Mouse (Mus musculus) adrenal gland, postnatal 25 days (tissue): ENCODE data around the gene Derl3. TPM values are rescaled to one million over a fixed set of nuclear protein-coding genes. Genes with fewer than 3 reads are reported as not detected.

Source experiments
- DNase-seq: peaks from one replicate; pipeline ENCODE4 v3.0.0; 2021; ENCODE audit warnings: mixed read lengths
- total RNA-seq: library from RNA; stranded (reverse); gene quantifications from 2 replicates; pipeline ENCODE4 v1.2.3, GENCODE M21; 2021

The Derl3 gene
- total RNA-seq, 1 experiment from 2014 or later = 1.5 TPM

DNA sequence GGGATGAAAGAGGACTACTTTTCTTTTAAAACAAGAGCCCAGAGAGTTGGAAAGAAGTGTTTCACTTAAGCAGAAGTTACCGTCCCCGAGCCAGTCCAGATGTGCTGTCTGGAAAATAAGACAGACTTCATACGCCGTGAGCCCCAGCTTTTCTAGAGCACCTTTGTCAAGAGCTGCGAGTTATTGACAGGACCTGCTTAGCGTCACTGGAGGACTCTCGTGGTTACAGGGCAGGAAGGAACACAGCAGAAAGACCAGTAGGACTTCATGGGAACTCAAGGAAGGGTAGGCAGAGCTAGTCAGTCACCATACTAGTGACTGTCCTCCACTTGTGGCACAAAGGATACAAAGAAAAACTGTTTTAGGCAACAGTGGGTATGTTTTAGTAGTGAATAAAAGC is 22.3 kb downstream of the Derl3 start:
- DNase-seq = no peak

DNA sequence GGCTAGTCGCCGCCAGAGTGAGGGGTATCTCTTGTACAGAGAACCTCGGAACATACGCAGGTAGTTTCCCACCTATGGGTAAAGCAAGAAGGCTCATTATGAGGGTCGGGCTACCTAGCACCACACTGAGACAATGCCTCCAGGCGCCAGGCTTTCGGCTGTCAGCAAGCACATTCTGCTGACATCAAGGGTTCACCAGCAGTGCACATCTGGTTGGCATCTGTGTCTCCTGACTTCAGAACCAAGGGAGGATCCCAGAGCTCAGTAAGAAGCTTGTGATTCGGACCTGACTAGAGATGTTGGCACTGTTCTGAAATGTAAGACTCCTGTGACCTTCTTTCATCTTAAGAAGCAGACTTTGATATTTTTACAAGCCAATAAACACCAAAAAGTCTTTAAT is 23.6 kb downstream of the Derl3 start:
- no peak for DNase-seq

DNA sequence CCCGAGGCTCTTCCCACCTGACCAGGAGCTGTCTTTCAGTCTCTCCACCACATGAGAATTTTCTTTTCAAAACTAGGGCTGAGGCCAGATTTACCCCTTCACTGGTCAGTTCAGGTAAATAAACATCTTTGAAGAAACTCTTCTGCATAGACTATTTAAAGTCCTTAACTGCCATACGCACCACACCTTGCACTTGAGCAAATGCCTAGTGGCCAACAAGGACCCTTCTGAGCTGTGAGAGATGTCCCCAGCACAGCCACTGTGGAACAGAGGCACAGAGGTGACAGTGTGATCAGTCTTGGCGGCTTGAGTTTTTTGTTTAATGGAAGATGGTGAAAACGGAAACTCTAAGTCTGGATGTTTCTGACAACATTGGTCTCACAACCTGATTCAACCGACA is 25.8 kb downstream of the Derl3 start:
- DNase-seq = no peak

DNA sequence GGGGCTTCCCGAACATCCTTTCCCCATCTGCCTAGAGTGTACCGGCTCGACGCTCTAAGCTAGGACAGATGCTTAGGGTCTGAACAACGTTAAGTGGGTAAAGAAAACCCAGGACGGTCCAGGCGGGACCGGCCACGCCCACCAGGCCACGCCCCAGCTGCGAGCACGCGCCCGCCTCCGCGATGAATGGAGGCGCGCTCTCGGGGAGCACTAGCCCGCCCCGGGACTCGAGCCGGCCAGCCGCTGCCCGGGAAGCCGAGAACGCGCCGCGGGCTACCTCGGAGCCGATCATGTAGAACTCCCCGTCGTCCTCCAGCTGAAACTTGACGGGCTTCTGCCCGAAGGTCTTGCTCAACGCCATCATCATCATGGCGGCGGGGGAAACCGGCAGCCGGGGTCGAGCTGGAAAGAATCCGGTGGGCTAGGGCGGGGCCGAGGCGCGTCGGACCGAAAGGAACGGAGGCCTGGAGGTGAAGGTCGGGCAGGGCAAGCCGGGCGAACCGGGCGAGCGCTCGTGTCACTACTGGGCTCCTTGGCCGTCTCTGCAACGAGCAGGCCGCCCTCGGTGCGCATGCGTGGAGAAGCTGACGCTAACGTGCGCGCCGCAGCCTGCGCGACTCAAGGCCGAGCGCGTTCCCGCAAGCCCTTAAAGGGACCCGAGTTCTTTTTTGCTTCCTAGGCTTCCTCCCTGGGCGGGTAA is 28.0 kb downstream of the Derl3 start, which contains the start of gene Smarcb1:
Gene Smarcb1 (minus strand): TSS at position 592 of the 700 bp plus-strand sequence.
- peak; percentile 95 for DNase-seq

DNA sequence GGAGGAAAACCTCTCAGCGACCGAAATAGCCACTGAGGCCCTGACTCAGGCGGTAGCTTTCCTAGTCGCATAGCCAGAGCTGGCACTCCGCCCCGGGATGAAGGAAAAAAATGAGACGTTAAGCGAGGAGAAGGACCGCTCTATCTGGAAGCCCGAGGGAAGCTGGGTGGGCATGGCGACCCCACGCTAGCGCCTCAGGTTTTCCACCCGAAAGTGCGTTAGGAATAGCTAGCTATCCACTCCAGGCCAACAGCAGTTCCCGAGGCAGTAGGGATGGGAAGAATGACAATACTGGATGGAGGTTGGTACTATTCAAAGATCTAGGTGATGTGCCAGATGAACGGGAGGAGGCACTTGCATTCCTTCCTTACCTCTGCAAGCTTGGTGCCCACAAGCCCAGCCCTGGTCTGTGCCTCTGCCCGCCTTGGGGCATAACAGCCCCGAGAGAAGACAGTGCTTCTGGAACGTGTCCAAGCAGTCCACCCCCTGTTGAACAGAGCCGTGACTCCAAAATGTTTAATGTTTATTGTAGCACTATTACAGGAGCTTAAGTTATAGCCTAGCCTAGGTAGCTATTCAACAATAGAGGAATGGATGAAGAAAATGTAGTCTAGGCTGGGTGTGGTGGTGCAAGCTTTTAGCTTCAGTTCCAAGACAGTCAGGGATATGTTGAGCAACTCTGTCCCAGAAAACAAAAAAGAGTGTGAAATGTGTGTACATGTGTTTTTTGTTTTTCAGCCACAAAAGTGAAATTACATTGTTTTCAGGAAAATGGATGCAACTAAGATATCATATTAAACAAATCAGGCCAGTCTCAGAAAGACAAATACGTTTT is 28.7 kb downstream of the Derl3 start:
- no peak for DNase-seq

DNA sequence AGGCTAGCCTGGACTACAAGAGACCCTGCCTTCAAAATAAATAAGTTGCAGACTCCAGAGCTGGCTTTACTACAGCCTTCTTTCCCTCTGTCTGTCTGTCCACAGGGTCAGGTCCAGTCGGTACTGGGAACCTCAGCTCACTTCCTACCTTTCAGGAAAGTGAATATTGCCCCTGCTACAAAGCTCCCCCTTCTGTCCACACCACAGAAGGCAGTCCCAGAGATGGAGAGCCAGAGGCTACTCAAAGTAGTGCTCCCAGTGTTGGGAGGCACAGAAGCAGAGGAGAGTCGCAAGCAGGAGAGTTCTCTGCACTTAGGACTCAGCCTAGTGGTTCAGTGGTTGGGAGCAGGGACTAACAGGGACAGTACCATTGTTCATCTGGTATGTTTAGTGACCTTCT is 31.1 kb downstream of the Derl3 start:
- DNase-seq = no peak

DNA sequence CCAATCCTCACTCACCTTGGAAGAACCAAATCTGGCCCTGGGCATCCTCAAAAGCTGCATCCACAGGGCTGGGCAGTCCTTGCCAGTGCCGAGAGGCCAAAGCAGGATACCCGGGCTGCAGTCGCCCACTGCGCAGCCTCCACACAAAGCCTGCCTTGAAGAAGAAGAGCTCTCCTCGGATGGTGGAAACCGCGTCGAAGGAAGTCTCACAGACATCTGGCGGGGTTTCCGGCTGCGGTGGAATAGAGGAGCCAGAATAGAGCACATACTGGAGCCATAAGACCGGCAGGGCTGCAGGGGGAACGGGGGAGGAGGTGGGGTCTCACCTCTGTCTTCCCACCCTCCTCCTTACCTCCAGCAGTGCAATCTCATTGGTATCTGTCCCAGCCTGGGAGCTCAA is 33.2 kb downstream of the Derl3 start:
- no peak for DNase-seq

DNA sequence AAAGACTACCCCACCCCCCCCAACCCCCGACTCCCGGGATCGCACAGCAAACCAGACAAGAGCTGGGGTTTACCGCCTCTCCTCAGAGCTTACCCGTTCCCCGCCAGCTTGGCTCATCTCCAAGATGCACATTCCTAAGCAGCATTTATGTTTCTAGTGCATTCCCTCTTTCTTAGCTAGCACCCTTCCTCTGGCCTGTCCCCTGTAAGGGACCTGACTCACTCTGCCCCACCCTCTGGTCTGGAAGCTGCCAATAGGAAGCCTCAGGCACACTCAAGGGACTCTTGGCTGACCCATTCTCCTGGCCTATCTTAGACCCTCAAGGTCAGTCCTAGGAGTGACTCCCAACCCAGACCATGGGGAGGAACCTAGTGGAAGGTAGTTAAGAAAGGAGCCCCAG is 37.1 kb downstream of the Derl3 start:
- no peak for DNase-seq

DNA sequence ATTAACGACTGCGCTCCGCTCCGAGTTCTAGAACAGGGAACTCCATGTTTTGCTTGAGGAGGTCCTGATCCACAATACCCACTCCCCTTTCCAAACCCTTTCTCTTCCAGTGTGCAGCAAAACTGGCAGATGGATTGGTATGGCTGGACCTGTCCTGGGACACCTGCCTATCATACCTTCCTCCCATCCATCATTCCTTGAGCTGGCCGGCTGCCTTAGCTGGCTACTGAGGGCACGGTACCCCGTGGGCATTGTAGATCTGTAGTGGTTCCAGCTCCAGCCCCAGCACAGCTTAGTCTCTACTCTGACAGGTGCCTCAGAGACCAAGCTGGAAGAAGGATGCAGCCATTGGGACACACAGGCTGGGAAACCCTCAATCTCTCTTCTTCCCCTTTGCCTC is 38.1 kb downstream of the Derl3 start:
- DNase-seq = no peak

DNA sequence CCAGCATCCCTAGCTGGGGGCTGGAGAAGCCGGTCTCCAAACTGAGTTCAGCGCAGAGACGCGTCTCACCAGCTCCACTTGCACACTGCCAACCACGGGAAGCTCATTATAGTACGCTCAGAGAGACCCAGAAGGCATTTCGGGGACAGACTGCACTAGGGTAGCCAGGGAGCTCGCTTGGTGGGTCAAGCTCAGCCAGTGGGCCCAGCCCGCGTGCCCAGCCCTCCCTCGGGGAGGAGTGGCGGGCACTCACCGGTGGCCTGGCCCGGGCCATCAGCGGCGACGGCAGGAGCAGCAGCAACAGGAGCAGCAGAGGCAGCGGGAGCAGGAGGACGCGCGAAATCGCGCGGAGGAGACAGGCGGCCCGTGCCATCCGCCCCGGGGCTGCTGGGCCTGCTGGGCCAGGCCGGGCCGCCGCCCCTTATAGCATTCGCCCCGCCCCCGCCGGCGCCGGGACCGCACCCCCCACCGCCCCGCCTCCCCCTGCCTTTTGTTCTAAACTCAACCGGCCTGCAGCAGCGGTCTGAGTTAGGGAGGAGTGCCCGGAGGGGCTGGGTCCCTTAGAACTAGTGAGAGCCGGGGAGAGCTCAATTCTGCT is 39.0 kb downstream of the Derl3 start:
- DNase-seq = peak; percentile 78

DNA sequence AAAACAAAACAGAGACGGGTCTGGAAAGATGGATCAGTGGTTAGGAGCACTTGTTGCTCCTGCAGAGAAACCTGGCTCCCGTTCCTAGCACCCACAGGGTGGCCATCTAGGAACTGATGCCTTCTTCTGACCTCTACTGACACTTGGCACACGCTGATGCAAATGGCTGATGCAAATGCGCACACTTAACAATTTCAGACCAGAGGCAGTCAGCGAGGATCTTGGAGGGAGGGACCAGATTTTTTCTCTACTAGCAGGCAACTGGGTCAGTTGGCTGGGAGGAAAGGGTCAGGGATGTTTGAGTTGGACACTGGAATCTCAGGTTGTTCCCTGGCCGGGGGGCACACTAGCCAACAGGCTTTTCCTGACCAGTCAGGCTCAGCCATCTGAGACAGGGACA is 39.7 kb downstream of the Derl3 start, which contains the start of gene Chchd10:
Gene Chchd10 (plus strand): TSS at position 240 of the 400 bp plus-strand sequence.
- no peak for DNase-seq

DNA sequence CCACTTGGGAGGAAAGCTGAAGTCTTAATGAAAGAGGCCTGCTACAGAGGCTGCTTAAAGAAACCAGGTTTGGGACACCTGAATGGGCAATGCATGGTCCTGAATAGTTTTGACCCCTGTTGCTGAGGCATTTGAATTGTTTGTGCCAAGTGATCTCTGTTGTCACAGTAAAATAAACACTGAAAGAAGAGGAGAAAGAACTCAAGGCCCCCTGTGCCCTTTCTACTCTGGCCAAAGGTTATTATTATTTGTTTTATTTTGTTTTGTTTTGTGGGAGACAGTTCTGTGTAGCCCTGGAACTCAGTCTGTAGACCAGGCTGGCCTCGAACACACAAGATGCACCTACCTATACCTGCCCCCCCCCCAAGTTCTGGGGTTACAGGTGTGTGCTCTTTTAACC is 41.8 kb downstream of the Derl3 start:
- DNase-seq = no peak

DNA sequence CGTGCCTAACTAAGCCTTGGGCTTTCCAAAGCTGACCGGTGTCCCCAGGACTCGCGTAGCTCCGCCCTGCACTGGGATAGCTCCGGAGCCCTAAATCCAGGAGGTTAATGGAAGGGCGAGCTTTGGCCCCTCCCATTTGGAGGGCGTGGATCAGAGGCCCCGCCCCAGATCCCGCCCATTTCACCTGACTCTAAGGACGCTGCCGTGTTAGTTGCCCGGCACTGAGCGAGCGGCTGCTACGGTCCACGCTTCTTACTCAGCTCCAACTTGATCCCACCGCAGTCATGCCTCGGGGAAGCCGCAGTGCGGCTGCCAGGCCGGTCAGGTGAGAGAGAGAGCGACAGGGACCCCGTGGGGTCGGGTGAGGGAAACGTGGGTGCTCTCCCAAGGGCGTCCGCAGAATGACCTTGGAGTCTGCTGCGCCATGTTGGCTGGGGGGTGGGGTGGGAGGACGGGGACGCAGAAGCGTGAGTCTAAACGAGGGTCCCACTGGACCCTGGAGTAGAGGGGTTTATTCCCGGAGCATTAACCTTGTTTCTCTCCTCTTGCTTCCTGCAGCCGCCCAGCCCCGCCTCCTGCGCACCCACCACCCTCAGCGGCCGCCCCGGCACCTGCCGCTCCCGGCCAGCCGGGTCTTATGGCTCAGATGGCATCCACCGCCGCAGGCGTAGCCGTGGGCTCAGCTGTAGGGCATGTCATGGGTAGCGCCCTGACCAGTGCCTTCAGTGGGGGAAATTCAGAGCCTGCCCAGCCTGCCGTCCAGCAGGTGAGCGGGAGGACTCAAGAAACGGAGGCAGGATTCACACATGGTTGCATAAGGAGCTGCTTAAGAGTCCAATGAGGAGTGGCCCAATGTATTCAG is 42.7 kb downstream of the Derl3 start, which contains the start of gene Mmp11:
Gene Mmp11 (minus strand): TSS at position 817 of the 862 bp plus-strand sequence.
- DNase-seq = peak; percentile 84

DNA sequence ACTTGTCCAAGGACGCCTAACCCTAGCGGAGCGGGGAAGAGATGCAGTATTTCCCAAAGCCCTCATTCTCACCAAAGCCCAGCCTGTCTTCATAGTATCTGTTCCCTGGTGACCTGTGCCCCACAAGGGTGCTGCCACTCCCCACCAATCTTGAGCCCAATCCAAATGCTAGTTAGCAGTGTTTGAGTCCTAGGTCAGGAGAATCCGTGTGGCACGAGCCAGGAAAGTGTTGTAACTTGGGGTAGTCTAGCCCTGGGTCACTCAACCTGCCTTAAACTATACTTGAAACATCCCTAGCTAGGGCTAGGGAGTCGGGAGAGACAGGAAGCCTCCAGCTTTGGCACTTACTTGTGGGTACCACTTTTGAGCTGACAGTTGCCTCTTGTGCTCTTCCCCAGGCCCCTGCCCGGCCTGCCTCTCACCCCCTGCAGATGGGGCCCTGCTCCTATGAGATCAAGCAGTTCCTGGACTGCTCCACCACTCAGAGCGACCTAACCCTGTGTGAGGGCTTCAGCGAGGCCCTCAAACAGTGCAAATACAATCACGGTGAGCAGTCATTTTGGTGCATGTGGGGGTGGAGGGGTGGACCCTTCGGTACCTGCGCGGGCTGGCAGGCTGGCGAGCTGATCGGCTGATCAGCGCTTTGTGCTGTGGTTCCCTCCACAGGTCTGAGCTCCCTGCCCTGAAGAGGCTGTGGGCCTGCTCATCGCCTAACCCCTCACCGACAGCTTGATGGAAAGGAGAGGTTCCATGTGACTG is 43.9 kb downstream of the Derl3 start:
- no peak for DNase-seq

DNA sequence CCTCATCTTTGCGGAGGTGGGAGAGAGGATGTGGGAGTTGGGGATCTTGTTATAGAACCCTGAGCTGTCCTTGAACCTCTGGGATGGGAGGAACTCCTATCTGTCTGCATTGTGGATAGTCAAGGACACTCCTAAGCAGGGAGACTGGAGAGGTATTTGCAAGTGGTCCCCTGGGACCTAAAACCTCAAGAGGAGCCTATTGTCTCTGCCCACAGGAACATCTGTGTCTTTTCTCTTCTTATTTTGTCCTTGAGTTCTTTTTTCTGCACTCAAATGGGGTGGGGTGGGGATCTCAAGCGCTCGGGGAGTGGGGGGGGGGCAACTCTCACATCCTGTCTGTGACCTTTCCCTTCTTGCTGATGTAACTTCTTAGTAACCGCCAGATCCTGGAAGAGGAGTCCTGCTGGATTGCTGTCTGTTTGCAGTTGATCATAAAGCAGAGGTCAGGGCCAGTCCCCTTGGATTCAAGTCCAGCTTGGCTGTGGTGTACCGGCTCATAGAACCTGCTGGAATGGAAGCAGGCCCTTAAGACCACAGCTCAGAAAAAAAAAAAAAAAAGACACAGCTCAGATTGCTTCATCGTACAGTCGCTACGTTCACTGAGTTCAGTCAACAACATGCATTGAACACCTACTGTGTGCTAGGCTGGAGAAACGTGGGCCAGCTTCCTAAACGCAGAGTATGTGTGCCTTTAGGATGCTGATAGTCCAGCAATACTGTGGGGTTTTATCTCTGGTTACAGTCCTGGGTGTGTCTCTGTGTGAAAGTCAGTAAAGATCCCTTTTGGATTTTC is 44.8 kb downstream of the Derl3 start:
- no peak for DNase-seq

DNA sequence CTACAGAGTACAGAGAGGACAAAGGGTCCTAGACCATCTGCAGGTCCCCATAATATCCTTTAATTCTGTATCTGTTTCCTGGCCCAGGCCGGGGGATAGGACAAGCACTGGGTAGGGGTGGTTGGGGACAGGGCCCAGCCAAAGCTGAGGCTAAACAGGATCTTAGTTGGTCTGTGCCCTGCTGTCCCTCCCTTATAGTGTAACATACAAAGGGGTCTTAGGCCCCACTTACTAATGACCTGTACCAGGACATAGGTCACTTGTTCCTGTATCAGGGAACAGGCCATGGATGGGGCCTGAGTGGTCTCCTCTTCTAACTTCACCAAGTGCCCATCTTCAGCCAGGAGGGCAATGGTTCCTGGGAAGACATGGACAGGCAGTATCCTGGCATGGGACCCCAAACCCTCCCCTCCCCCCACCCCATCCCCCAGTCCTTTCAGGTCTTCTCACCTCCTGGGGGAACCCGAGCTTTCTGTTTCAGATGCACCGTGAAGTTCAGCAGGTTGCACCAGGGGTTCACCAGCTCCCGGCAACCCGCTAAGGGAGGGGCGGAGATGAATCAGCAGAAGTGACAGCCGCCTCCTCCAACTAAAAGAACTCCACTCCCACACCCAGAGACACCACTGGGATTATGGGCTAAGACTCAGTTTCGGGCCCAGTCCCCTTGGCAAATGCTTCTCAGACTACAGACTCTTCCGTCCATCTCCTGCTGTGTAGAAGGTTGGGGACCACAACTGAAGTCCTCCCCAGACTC is 46.4 kb downstream of the Derl3 start:
- DNase-seq = peak; percentile 48

DNA sequence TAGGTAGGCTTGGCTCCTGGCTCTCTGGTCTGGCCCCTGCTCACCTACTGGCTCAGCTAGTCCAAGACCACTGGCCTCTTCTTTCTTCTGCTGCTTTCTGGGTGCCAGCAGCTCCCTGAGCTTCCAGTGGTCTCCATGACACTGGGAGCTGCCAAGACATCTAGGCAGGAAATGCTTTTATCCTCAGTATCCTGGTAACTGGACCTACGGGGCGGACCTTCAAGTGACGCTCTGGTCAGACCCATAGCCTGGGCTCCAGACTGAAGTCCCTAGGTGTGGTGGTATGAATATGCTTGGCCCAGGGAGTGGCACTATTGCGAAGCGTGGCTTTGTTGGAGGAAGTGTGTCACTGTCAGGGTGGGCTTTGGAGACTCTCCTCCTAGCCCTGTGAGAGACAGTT is 47.3 kb downstream of the Derl3 start, which contains the start of gene Gm867:
Gene Gm867 (minus strand): TSS at position 153 of the 400 bp plus-strand sequence.
- no peak for DNase-seq

DNA sequence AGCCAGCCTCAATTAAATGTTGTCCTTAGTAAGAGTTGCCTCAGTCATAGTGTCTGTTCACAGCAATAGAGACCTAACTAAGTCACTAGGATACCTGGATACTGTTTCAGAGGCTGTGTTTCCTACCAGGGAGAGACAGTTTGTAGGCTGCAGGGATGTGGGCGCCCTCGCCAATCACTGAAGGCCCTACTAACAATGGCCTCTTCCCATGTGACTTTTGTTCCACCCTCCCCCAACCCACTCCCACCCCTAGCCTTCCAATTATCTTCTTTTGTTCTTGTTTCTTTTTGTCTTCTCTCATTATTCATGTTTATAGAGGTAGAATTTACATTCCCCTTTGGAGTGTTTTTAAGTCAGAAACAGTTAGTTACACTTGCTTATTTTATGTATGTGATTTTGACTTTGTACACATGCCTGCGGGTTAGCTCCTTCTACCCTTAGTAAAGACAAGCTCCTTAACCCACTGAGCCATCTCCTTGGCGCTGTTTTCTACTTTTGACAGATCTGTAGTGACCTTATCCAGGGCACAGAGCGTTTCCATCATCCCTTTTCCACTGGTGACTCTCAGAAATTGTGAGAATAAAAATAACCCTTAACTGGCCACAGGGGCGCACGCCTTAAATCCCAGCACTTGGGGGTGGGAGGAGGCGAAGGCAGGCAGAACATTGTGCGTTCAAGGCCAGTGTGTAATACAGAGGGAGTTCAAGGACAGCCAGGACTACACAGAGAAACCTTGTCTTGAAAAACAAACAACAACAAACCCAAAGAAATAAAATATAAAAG is 48.0 kb downstream of the Derl3 start:
- DNase-seq = no peak
